Mouse (Mus musculus): ENCODE measurements around the gene Fank1. TPM values are rescaled to one million over a fixed set of nuclear protein-coding genes. Genes with fewer than 3 reads are reported as not detected.

The Fank1 gene
- total and polyA plus RNA-seq, 3 experiments, result 0.16 to 0.17 TPM; not detected in 1

GRCm38 (mm10) chr7:133856278-133856677 lies 79.6 kb downstream of the Fank1 start:
- in situ Hi-C loops (cut with MboI; ENCODE audit: low pct_ligation_motif_present, low pct_unique_long_range_greater_than_20kb, low sequenced_read_pairs) (loop anchor here (25.0 kb wide), 1 partner anchor 1631 kb away; no protein-coding TSS in a partner anchor), dilution Hi-C loops (cut with MboI; ENCODE audit: extremely low pct_ligation_motif_present, extremely low pct_unique_long_range_greater_than_20kb, low sequenced_read_pairs) (no loop called here)
- H3K4me2 ChIP-seq (ENCODE audit: insufficient read depth, low read depth, poor library complexity, severe bottlenecking), result no peak overlapping the region
- no peaks in the 10 kb centered on the region for H3K36me3 ChIP-seq (replicated peaks in 1 of 2; ENCODE audit: control insufficient read depth in 1 of 2, insufficient read depth in 1 of 2, low read length in 1 of 2)
- H3K27ac ChIP-seq (ENCODE audit: insufficient read depth, low read depth), result no peak overlapping the region
- peaks cover 42% of the 10 kb centered on the region for H3K27me3 ChIP-seq (replicated peaks)
- H3K4me3 ChIP-seq (replicated peaks in 1 of 3; ENCODE audit: low read depth in 2 of 3, low read length in 2 of 3, poor library complexity in 1 of 3), result no peak overlapping the region
- H3K79me2 ChIP-seq (replicated peaks; ENCODE audit: control insufficient read depth, extremely low read depth, insufficient read depth, poor library complexity, severe bottlenecking), result no peaks in the 10 kb centered on the region
- no peak overlapping the region for H3K9ac ChIP-seq (ENCODE audit: insufficient read depth, low read depth)
- H3K9me3 ChIP-seq (replicated peaks; ENCODE audit: low read length), result no peaks in the 10 kb centered on the region
- peak; percentile 53 for DNase-seq (ENCODE audit: extremely low read depth)
- H3K4me1 ChIP-seq (ENCODE audit: control insufficient read depth in 1 of 2, insufficient read depth in 2 of 2), result no peaks in the 10 kb centered on the region
- TF ChIP-seq JUND (conservative IDR thresholded peaks at IDR 0.05; ENCODE audit: low read depth, low read length) (no peak), NELFE (IDR thresholded peaks at IDR 0.05; ENCODE audit: low read depth, low read length) (no peak), CTCF (conservative IDR thresholded peaks at IDR 0.05 in 1 of 2, IDR thresholded peaks at IDR 0.05 in 1 of 2; ENCODE audit: low read depth in 2 of 2, low read length in 2 of 2) (peak; percentile 80 to 94), SMC3 (IDR thresholded peaks at IDR 0.05; ENCODE audit: low read depth, low read length) (peak; percentile 54), ZMIZ1 (IDR thresholded peaks at IDR 0.05; ENCODE audit: low read depth, low read length) (no peak), ELF1 (IDR thresholded peaks at IDR 0.05; ENCODE audit: low read depth, low read length) (no peak), RAD21 (IDR thresholded peaks at IDR 0.05; ENCODE audit: low read depth, low read length) (peak; percentile 87), USF1 (IDR thresholded peaks at IDR 0.05; ENCODE audit: low read depth, low read length) (no peak)

DNA sequence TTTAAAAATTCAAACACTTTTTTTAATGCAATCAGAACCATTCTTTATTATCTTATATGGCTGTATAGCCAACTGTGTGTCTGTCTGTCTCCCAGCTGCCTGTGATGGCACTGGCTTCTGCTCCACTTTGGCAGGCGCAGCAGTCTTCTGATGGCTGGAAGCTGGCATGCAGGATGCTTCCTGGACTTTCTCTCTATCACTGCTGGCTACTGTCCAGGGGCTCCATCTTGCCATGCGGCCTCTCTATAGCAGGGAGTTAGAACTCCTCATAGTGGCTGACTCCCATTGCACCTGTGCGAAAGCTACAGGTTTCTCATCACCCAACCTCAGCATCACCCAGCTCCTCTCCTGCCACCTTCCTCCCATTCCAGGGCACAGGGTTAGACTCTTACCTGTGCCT lies 81.8 kb downstream of the Fank1 start:
- H3K4me2 ChIP-seq (ENCODE audit: insufficient read depth, low read depth, poor library complexity, severe bottlenecking), result no peak overlapping the region
- dilution Hi-C loops (cut with MboI; ENCODE audit: extremely low pct_ligation_motif_present, extremely low pct_unique_long_range_greater_than_20kb, low sequenced_read_pairs) (no loop called here), in situ Hi-C loops (cut with MboI; ENCODE audit: low pct_ligation_motif_present, low pct_unique_long_range_greater_than_20kb, low sequenced_read_pairs) (loop anchor here (25.0 kb wide), 1 partner anchor 1629 kb away; no protein-coding TSS in a partner anchor)
- no peak overlapping the region for H3K4me3 ChIP-seq (replicated peaks in 1 of 3; ENCODE audit: low read depth in 2 of 3, low read length in 2 of 3, poor library complexity in 1 of 3)
- TF ChIP-seq SMC3 (IDR thresholded peaks at IDR 0.05; ENCODE audit: low read depth, low read length) (no peak), ZC3H11A (IDR thresholded peaks at IDR 0.05; ENCODE audit: low read depth, low read length) (no peak), KAT2A (IDR thresholded peaks at IDR 0.05; ENCODE audit: insufficient replicate concordance, low read length) (no peak), RAD21 (IDR thresholded peaks at IDR 0.05; ENCODE audit: low read depth, low read length) (no peak), ZMIZ1 (IDR thresholded peaks at IDR 0.05; ENCODE audit: low read depth, low read length) (no peak), MAX (IDR thresholded peaks at IDR 0.05; ENCODE audit: low read length) (no peak), EP300 (IDR thresholded peaks at IDR 0.05; ENCODE audit: low read length) (no peak), UBTF (IDR thresholded peaks at IDR 0.05; ENCODE audit: low read depth, low read length) (no peak), IRF4 (IDR thresholded peaks at IDR 0.05; ENCODE audit: low read depth, low read length) (no peak), GABPA (IDR thresholded peaks at IDR 0.05; ENCODE audit: insufficient replicate concordance, low read depth, low read length) (no peak), BHLHE40 (IDR thresholded peaks at IDR 0.05; ENCODE audit: low read depth, low read length) (no peak), PAX5 (IDR thresholded peaks at IDR 0.05; ENCODE audit: low read length) (no peak), CTCF (conservative IDR thresholded peaks at IDR 0.05 in 1 of 2, IDR thresholded peaks at IDR 0.05 in 1 of 2; ENCODE audit: low read depth in 2 of 2, low read length in 2 of 2) (no peak), MEF2A (IDR thresholded peaks at IDR 0.05; ENCODE audit: borderline replicate concordance, low read depth, low read length) (no peak), TBP (conservative IDR thresholded peaks at IDR 0.05; ENCODE audit: low read depth, low read length) (no peak), MYC (IDR thresholded peaks at IDR 0.05; ENCODE audit: low read depth, low read length) (no peak), JUN (IDR thresholded peaks at IDR 0.05; ENCODE audit: insufficient read depth, low read depth, low read length) (no peak)
- peaks cover 25% of the 10 kb centered on the region for H3K27me3 ChIP-seq (replicated peaks)
- DNase-seq (ENCODE audit: extremely low read depth), result no peak
- H3K79me2 ChIP-seq (replicated peaks; ENCODE audit: control insufficient read depth, extremely low read depth, insufficient read depth, poor library complexity, severe bottlenecking), result no peaks in the 10 kb centered on the region
- H3K9ac ChIP-seq (ENCODE audit: insufficient read depth, low read depth), result no peak overlapping the region
- H3K36me3 ChIP-seq (replicated peaks in 1 of 2; ENCODE audit: control insufficient read depth in 1 of 2, insufficient read depth in 1 of 2, low read length in 1 of 2), result no peaks in the 10 kb centered on the region
- H3K4me1 ChIP-seq (ENCODE audit: control insufficient read depth in 1 of 2, insufficient read depth in 2 of 2), result no peaks in the 10 kb centered on the region
- H3K27ac ChIP-seq (ENCODE audit: insufficient read depth, low read depth), result no peak overlapping the region
- H3K9me3 ChIP-seq (replicated peaks; ENCODE audit: low read length), result peaks cover 6% of the 10 kb centered on the region

Measured in CH12.LX (cell line).